Mouse (Mus musculus): ENCODE measurements around the gene Laptm5.

Laptm5 gene

DNA sequence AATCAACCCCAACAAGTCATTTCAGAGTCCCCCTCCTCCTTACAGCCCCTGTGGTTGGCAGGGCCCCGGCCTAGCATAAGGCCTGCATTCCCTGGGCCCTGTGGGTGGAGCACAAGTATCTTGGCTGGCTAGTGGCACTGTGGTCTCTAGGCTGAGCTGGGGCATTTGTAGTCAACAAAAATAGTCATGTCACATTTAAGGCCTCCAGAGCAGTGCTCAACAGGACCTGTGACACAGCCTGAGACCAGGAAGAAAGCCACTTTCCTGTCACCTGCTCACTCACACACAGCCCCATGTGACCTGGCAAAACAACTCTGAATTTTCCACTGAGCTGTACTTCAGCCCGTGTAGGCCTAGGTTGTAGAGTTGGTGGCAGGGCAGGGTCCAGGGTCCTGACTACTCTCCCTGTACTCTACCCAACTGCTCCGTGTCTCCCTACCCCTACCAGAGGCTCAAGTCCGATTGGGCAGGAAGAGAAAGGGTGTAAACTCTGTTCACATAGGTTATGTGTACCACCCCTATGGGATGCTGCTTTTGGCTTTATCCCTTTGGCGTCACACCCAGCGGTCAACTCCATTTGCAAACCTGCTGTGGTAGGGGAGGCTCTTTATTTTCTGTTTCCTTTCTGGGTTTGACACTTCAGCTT is 13.0 kb upstream of the Laptm5 start:
- no peak for DNase-seq (ENCODE audit: low read depth)

DNA sequence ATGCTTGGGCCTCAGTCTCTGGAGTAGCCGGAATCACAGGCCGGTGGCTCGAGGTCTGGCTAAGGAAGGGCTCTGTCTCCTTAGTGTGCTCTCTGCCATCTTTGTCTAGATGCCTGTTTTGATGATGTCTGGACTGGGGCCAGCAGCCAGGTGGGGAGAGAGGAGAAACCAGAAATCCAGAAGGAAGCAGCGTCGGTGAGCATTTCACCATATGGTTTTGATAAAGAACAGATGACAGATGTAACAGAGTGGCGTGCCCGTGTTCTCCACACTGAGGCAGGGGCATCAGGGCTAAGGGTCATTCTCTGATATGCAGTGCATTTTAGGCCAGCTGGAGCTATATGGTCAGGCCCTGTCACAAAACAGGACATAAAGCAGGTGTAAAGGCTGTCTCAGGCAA is 12.2 kb upstream of the Laptm5 start:
- DNase-seq (ENCODE audit: low read depth) = no peak

DNA sequence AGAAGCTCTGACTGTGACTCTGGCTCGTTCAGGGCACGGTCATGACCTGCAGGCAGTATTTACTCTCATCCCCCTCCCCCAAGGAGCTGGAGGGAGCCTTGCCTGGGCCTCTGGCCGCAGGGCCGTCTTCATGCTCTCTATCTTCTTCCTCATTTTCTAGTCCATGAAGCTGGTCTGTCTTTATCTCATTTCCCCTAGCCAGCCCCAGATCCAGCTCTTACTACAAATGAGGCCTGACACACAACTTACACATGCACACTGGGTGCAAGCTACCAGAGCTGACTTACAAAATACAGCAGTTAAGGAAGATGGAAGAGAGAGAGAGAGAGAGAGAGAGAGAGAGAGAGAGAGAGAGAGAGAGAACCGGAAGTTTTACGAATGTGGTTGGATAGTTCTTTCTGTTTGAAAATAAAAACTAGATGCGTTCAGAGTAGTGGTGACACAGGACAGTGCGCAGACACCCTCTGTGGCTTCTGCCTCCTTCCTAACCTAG is 10.6 kb upstream of the Laptm5 start:
- DNase-seq (ENCODE audit: low read depth) = no peak

DNA sequence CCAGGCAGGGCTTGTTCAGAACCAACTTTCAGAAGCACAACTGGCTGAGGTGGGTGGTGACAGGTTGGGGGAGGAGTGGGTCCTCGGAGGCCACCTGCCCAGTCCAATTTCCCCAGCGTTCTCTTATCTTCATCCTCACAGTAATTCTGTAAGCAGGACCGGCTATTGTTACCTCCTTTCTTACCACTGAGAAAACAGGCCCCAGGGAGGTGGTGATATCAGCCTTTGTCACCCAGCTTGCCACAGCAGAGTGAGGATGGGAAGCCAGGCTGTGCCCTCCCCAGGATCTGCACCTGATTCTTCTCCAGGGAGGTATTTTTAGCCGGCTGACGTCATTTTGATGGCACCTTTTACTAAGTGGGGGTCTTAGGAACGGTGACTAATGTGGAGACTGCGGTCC is 7.9 kb upstream of the Laptm5 start:
- no peak for DNase-seq (ENCODE audit: low read depth)

DNA sequence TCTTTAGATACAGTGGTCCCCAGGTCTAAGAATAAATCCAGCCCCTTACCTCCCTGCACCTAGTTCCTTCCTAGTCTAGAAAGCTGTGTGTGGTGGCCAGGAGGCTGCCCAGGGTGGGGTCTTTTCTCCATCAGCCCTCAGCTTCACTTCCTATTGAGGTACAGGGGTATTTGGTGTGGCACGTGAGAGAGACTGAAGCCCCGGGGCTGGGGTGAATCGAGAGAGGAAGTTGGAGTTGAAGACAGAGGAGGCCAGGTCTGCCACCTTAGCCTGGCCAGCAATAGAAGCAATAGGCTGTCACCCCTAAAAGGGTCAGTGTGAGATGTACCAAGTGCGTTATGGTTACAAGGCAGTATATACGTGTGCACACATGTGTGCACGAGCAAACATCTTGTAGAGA is 7.0 kb upstream of the Laptm5 start:
- no peak for DNase-seq (ENCODE audit: low read depth)

DNA sequence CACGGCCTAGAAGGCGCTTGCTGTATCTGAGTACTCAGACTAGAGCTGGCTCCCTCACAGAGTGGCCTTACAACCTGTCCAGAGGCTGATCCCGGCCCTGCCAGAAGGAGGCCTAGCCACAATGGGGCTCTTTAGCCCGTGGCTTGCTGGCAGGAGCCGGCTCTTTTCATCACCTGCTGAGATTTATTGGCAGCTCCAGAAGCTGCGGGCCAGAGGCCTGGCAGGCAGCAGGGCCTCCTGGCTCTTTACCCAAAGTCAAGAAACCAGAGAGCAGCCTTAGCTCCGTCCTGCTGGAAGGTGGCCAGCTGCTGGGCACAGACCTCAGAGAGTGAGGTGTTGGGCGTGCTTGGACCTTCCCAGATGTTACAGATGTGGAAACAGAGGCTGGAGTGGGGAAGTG is 6.6 kb upstream of the Laptm5 start:
- peak; percentile 90 for DNase-seq (ENCODE audit: low read depth)

DNA sequence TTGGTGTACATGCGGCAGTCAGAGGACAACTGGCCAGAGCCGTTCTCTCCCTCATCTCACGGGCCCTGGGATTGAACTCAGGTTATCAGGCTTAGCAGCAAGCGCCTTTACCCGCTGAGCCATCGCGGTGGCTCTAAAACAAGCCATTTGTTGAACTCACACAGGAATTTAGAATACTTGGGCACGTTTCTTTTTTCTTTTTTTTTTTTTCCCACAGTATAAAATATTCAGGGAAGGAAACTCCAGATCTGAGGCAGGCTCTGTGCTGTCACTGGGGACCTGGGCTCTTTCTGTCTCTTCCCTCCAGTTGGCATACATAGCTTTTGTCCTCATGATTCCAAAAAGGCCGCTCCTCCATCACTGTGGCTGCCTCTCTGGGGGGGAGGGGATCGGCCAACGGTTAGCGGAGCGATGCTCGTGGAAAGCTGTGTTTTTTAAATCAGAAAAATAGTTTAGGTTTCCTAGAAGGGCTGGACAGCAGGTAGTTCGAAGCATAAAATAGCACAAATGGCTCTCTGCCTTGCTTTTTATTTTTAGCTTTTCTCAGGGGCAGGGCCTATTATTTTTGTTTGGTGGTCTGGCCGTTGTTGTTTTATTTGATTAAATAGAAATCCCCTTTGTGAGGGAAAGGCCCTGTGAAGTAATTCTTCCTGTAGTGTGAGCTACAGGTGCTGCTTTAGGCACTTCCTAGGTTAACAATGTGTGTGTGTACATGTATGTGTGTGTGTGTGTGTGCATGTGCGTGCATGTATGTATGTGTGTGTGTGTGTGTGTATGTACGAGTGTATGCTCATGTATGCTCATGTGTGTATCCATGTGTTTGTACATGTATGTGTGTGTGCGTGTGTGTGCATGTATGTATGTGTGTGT is 5.5 kb upstream of the Laptm5 start:
- no peak for DNase-seq (ENCODE audit: low read depth)

DNA sequence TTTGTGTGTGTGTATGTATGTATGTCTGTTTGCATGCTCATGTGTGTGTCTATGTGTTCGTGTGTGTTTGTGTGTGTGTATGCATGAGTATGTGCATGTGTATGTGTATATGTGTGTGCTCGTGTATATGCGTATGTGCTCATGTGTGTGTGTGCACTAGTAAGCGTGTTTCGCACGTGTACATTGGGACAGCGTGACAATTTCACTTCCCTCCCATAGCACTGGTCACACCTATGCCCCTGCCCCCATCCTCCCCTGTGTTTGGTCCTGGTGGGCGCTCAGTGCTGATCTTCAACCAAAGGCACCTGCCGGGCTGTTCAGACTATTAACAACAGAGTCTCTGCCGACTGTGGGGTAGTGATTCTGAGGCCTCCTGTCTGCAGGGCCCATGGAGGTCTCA is 4.8 kb upstream of the Laptm5 start:
- DNase-seq (ENCODE audit: low read depth) = no peak

DNA sequence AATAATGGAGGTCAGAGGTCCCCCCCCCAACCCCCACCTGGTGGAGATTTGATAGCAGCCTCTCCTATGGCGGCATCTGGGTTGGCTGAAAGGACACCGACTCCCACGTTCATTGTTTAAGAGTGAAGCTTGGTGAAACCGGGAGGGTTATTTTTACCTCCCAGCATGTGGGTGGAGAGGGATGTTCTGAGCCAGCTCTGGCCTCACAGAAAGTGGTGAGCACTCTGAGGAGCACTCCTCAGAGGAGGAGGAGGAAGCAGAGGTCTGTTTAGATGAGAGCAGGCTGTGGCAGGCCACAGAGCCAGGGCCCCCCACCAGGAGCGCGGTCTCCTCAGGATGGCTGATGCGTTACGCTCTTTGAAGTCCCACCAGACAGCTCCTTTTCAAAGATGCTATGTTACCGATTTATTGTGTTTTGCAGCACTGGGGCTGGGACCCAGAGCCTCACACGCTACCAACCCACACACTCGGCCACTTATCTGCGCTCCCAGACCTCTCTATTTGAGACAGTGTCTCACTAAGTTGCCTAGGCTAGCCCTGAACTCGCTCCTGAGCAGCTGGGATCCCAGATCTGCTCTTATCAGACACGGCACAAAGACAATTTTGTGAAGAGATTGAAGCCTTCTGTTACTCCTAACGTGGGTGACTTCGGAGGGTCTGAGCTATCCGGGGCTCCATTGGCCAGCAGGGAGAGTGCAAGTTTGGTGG is 3.6 kb upstream of the Laptm5 start:
- no peak for DNase-seq (ENCODE audit: low read depth)

DNA sequence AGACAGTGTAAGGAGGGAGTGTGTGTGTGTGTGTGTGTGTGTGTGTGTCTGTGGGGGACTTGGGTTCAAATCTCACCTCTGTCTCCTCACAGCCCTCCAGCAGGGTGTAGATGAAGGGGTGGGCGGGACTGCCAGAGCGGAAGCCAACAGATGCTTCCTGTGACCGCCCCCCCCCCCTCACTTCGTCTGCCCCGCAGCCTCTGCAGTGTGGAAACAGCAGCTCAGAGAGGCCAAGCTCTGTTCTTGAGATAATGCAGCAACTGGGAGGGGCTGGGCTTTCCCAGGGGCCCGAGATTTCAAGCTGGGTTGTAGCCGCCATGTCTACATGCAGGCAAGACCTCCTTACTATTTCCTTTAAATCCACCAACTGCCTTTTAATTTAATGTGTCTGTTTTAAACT is 2.3 kb upstream of the Laptm5 start:
- no peak for DNase-seq (ENCODE audit: low read depth)

DNA sequence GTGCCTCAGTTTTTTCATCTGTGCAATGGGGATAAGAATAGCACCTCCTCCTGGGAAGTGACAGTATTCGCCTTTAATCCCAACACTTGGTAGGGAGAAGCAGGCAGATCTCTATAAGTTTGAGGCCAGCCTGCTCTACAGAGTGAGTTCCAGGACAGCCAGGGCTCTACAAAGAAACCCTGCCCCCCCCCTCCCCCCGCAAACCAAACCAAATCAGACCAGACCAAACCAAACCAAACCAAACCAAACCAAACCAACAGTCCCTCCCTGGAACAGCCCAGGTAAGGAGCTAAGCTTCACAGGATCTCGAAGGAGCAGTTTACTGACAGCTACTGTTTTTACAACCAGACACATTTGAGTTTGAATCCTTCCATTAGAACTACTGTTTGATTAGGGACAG is 299 bp upstream of the Laptm5 start:
- no peak for DNase-seq (ENCODE audit: low read depth)

DNA sequence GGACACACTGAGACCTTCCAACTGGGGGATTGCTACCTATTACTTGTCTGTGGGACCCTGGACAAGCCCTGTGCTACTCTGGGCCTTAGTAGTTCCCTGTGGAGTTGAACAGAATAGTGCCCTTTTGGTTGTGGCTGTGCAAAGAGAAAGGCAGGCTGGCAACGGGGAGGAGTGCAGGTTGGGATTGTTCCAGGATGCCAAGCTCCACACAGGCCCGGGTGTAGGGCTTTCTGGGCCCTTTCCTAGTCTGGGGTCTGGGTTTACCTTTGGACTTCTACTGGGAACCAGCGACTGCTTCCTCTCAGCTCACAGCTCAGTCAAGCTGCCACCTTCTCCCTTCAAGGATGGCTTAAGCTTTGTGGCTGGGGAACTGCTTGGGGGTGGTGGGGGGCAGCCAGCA is 586 bp downstream of the Laptm5 start:
- no peak for DNase-seq (ENCODE audit: low read depth)

DNA sequence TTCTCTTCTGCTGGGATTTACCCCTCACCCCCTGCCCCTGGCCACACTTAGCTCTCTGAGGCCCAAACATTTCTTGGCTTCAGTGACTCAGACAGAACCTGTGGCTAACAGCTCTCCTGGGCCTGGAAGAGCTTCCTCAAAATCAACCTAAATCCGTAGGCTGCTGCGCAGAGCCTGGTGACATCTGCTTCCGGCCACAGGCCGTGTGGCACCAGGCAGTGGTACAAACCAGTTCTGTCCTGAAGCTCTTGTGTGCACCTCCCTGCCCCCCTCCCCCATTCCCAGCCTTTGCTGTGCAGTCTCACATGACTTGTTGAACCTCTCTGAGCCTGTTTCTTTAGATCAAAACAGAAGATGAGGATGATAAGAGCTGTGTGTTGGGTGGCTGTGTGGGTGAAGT is 1.1 kb downstream of the Laptm5 start:
- no peak for DNase-seq (ENCODE audit: low read depth)

DNA sequence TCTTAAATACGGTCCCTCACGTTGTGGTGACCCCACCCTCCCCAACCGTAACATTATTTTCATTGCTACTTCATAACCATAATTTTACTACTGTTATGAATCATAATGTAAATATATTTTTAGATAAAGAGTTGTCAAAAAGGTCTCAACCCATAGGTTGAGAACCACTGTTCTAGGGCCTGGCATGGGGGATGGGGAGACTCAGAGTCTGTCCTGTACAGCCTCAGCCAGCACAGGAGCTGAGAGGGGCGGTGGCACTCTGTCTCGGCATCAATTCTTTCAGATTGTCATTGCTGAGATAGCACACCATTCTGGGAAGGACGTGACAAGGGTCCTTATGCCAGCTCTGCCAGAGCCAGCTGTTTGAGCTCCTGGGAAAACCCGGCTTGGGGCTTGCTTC is 1.6 kb downstream of the Laptm5 start:
- DNase-seq (ENCODE audit: low read depth) = no peak

DNA sequence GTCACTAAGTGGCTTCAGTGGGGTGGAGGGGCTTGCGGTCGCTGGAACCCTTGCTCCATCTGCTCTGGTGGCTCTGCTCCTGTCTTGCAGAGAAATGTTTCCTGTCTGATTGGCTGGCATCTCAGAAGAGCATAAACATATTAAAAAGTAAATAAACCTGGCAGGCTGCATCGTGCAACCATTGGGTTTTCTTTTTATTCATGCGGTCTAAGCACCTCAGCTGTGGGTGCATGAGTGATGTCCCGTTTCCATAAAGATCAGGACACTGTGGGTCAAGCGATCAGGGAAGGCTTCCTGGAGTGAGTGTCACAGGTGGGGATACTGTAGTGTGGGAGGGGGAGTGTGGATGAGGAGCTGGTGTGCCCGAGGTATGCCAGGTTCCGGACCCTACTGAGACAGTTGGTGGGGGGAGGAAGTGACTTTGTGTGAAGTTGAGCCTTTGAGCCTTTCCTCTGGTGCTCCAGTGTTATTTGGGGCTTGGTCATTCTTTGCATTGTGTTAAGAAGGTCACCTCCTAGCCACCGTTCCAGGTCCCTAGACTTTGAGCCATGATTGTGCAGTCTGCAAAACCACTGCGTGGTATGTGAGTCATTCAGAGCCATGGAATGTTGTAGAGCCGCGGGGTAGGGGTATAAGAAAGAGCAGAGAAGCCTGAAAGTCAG is 2.2 kb downstream of the Laptm5 start:
- no peak for DNase-seq (ENCODE audit: low read depth)

DNA sequence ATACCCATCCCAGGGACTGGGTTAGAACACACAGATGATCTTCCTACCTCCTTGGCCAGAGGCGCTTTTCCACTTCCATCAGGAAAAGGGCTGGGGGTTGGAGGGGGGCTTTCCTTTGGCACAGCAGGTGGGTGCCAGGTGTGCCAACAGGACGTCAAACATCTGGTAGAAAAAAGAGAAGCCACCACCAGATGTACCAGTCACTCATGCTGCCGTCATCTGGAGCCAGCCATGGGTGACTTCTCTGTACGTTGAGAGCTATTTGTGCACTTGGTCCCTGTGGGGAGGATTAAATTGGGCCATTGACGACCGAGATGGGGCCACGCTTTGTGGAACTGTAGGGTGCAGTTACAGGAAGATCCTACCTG is 2.7 kb downstream of the Laptm5 start:
- no peak for DNase-seq (ENCODE audit: low read depth)

DNA sequence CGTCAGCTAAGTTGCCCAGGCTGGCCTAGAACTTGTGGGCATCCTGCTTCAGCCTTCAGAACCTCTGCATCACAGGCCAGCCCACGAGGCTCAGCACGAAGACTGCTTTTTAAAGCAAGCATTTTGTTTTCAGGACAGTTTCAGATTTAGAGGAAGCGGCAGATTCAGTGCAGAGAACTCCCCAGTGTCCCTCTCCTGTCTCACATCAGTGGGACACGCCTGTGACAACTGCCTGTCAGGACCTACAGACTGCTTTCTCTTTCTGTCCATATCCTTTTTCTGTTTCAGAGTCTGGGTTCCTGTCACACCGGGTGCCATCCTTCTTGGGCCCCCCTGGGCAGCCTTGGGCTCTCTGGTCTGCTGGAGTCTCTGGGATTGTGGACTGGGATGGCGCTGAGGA is 3.7 kb downstream of the Laptm5 start:
- no peak for DNase-seq (ENCODE audit: low read depth)

DNA sequence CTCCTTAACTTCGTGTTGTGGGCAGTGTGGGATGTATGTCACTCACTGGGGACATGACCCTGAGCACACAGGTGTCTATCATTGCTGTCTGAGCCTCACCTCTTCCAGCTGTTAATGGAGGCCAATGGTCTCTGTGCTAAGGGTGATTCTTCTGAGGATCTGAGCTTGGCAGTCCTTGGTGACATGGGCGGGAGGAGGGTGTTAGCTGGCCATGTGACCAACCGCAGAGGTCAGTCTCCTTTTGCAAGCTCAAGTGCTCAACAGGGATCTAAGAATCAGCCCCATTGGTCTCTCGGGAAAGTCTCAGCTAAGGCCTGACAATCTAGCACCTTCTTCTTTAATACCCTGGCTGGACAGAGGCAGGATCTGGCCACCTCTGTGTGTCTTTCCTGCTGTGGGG is 4.6 kb downstream of the Laptm5 start:
- DNase-seq (ENCODE audit: low read depth) = no peak

DNA sequence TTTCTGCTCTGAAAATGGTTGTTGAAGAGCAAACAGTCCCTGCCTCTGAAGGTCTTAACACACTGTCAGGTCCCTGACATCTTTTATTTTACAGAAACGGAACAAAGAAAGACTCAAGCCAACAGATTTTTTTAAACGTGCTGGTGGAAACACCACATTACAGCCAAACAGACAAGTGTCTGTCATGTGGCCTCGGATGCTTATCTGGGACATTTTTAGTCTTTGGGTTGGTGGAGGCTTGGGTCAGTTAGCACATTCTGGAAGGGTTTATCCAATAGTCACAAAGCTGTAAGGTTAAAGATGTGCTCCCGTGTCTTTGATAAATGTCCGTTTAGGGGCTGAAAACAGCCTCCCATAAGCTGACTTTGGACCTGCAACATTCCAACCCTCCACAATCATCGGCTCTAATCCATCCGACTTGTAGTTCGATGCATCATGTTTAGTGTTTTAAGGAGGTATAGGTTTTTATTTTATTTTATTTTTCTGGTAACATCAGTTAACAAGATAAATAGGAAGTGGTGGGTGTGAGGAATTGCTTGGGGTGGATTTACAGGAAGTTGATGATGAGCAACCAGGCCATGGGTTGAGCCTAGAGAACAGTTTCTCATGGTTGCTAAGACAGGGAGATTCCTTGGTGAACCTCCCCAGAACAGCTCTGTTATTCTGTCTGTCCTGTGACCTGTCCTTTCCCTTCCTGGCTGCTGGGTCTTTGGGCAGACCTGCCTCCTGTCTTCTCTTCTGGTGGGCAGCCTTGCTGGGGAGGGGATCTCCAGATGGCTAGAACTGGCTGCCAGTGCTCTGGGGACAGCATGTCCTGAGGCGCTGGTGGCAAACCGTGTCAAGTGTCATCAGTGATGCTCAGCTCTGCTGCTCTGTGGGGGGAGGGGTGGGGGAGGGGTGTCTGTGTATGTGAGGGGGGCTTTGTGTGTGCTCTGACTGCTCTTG is 6.2 kb downstream of the Laptm5 start:
- DNase-seq (ENCODE audit: low read depth) = no peak

DNA sequence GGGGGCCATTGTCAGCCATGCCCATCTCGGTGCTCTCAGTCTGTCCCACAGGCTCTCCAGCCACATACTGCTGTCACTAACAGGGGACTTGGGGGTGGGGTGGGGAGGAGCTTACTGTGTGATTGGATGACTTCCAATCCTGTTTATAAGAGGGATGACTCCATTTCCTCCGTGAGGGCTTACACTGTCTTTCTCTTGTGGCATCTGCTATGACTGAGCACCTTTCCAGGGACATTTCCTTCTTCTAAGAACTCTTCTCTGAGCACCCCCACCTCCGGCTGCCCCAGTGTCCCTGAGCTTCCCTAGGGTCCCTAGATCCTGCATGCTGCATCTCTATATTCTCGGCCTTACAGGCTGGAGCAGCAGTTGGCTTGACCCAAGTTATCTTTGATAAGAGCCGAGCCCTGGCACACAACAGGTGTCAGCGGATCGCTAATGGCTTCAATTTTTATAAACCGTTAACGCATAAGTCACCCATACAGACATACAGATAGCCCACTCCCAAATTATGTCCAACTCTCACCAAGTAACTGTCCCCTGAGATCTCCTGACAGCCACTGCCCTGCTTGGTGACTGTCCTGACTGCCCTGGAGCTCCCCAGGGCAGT is 6.9 kb downstream of the Laptm5 start:
- no peak for DNase-seq (ENCODE audit: low read depth)
